Mouse (Mus musculus) ovary, adult 18-20 months (tissue): ENCODE measurements around the gene Gpr153.
"Not testable (repeated sequence)": the region's sequence is repeated elsewhere in the genome, so short reads cannot be mapped to it uniquely, and the experiment has no call there.

Experiments
- DNase-seq: peaks from one replicate; pipeline ENCODE4 v3.0.0; 2022; ENCODE audit warnings: low spot score, mixed read lengths

Gene Gpr153

DNA sequence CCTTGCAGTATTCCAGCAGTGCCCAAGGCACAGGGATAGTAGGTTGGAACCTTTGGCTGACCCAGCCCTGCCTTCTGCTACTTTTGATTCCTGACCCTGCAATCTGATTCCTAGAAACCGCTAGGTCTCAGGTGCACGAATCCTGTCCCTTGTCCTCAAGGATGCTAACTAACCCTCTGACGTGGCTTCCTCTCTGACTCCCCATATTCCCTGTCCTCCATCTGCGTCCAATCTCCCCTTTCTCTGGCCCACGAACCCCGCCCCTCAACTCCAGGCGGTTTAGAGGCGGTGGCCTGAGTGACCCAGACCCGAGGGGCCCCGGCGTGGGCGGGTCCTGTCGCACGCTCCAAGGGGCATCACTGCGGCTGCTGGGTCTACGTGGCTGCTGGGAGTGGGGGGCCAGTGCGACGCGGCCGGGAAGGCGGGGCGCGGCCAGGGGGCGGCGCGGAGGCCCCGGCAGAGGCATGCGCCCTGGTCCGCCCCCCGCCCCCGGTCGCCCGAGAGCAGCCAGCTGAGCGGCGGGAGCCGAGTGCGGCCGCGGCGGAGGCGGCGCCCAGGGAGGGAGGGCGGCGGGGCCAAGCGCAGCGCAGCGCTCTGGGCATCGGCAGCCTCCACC, at the start of gene Gpr153:
Gene Gpr153, plus strand, starts transcription at position 612 of the 616 bp plus-strand sequence.
- DNase-seq: no peak

DNA sequence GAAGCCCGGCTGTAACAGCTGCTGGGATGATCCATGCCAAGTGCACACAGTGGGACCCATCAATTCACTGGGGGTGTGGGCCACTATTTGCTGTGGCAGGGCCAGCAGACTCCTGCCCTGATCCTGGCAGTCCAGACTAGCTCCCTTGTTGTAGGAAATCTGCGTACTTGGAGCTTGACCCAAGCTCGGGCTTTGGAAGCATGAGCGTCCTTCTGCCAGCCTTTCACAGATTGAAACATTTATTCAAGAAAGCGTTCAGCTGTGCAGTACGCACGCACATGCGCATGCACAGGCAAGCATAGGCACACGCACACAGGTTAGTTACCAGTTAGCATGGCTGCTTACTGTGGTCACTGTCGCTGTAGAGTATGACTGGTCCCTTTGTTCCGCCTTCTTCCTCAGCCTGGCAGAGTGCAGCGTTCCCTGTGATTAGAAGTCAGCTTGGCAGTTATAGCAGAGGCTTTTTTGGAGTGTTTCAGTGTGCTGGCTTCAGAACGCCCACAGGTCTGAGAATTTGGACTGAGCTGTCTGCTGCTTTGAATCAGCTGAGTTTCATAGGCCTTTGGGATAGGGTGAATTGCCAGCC, 47.0 kb upstream of the Gpr153 start:
- DNase-seq: no peak

DNA sequence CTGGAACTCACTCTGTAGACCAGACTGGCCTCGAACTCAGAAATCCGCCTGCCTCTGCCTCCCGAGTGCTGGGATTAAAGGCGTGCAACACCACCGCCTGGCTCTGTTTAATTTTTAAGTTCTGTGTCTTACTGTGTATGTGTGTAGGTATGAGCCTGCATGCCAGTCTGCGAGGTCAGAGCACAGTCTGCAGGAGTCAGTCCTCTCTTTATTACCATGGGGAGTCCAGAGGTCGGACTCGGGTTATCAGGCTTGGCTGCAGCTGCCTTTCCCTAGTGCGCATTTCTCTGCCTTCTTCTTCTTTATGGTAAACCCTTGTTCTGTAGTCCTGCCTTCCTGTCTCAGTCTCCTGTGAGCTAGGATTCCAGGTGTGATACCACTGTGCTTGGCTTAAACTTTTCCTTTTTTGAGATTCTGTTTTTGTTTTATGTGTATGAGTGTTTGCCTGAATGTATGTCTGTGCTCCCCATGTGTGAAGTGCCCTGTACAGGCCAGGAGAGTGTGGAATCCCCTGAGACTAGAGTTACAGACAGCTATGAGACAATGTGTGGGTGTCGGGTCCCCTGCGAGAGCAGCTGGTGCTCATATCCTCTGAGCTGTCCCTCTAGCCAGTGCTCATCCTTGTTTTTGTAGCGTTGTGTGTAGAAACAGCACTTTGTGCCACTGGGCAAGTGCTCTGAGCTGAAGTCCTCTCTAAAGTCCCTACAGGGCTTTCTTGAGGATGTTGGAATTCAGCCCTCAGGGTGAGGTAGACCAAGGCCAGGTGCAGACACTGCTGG, 46.1 kb upstream of the Gpr153 start:
- no peak for DNase-seq

DNA sequence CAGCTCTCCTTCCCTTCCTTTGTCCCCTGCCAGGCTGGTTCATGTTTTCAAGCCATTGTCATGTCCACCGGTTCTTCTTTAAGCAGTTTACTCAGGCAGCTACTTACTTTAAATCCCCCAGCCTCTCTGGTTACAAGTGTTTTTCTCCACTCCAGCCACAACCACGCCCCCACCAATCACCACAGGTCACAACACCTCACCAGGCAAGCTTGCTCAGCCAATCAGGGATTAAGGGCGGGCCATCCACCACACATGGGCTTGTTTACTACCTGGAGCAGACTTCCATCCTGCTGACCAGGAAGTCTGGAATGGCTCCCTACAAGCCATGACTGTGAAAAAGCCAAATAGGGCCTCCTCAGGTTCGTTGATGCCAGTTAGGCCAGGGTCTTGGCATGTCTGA, 43.7 kb upstream of the Gpr153 start:
- DNase-seq: not testable (repeated sequence)

DNA sequence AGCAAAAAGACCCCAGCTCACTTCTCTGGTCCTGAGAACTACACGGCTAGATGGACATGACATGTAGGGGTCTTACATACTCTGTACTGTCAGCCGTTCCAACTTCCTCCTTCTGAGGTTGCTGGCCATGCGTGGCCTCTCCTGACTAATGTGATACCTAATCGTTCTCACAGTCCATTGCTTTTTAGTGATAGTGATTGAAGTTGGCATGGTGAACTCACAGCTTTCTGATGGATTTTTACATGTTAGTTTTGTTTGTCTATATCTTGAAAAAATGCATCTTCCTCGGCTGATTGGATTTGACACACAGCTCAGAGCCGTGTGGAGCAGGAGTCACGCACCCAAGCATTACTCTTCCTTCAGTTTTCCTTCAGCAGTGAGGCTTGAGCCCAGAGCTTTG, 42.7 kb upstream of the Gpr153 start:
- no peak for DNase-seq

DNA sequence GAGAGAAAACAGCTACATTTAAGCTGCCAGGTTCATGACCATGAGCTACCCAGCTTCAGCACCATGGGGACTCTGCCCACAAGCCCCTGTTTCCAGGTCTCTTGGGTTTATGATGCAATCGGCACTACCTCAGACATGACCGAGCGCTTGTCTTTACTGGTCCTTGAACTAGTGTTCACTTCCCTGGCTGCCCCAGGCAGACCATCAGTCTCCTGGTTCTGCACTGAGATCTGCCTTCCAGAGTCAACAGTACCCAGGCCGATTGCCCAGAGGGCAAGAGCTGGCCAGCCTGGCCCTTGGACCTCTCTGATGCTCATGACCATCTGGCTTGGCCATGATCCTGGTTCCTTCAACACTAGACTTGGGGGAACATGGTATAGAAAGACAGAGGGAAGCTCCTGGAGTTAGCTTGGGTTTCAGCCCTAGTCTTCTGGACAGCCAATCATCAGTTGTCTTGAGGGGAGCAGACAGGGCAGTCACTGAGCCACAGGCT, 41.6 kb upstream of the Gpr153 start:
- DNase-seq: no peak

DNA sequence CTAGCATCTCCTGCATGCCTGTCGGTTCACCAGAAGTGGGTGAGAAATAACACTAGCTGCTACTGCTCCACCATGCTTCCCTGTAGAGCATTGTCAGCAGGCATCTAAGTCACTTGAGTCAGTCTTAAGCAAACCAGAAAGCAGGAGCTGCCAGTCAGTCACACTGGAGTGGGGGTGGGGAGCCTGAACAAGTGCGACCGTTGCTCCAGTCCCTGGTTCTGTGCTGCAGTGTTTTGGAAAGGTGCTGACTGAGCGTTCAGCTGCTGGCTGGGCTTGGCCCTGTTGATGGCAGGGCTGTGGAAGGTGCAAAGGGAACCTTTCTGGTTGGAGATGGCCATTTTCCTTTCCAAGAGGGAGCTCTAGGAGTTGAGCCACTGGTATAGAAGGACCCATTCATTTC, 34.1 kb upstream of the Gpr153 start:
- DNase-seq: no peak

DNA sequence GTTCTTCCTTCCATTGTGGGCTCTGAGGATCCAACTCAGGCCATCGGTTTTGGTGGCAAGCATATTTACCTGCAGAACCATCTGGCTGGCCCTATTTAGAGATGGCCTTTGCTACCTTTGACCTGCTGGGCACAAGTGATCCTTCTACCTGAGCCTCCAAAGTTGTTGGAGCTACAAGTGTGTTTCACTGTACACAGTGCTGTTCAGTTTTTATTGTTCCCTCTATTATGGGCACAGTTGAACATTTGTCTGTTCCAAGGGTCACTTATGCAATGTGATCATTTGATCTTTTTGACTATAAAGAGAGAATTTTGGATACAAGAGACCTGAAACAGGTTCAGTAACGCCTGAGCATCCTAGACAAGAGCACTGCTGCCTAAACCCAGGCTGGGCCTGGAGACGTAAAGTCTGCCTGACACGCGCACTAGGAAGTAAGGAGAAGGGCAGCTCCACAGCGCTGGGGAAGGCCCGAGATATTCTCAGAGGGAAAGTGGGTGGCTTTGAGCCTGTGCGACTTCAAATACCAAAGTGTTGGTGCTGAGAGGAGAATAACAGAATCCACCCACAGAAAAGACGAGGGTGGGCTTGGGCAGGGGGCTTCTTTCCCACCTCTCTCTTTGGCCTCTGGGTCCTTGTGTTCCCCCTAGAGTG, 30.7 kb upstream of the Gpr153 start:
- DNase-seq: no peak

DNA sequence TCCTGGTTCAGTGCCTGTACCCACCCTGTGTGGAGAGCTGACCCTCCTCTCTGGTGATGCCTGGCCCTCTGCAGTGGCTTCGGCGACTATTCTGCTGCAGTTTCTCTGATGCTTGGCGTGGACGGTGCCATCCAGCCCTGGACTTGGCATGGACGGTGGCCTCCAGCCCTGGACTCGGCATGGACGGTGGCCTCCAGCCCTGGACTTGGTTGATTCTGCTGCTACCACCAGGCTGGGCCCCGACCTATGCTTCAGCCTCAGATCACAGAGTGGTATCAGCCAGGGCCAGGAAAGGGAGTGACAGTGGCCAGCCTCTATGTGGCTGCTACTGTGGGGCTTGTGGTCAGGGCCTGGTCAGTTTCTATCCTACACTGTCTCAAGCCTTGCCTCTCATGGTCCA, 30.1 kb upstream of the Gpr153 start:
- DNase-seq: no peak

DNA sequence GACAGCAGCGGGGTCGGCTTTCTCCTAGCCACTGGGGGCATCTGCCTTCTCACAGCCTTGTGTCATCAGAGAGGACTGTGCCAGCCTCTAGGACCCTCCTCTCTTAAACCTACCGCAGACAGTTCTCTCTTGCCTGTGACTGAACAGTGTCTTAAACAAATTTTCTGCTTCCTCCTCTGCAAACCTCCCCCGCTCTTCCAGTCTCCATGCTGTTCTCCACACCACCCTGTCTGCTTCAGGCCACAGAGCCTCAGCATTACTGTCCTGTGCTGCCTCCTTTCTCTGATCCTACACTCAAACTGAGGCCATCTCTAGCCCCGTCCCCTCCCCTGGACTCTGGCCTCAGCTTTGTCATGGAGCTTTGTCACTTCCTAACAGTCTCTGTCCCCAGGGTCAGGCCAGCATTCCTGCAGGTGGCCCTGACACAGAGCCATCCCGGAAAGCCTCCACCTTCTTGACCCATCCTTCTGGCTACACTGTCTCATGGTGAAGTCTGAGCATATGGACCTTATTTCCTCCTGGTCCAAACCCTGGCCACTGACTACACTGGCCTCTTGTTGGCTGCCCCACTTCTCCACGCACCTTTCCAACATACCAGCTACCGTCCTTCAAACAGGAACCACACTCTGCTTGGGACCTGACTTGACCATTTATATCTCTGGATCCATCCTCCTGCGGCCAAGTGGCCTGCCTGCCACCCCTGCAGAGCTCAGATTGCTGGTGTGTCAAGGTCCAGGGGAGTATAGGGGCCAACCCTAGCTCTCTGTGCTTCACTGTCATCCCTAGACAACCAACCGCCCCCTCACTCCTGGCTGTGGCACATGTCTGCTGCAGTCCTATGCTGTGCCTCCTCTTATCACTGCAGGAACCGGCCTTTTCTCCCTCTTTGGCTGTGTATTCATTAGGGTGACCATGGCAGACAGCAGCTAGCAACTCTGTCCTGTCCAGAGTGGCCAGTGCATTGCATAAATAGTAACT, 29.2 kb upstream of the Gpr153 start:
- DNase-seq: no peak

DNA sequence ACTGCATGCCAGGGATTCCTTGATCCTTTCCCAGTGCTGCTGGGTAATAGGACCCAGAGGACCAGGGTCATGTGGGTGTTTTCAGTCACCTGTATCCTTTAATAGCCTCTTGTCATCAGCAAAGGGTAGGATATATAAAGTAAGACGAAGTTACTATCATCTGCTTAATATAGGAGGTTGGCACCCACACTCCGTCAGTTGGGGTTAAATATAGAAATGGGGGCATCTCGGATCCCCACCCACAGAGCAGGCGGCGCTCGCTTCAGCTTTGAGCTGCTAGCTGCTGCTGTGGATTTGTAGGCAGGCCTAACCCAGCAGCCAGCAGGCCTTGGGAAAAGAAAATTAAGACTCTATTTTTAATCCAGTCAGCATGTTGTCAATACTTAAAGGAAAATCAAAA, 28.0 kb upstream of the Gpr153 start:
- DNase-seq: no peak

DNA sequence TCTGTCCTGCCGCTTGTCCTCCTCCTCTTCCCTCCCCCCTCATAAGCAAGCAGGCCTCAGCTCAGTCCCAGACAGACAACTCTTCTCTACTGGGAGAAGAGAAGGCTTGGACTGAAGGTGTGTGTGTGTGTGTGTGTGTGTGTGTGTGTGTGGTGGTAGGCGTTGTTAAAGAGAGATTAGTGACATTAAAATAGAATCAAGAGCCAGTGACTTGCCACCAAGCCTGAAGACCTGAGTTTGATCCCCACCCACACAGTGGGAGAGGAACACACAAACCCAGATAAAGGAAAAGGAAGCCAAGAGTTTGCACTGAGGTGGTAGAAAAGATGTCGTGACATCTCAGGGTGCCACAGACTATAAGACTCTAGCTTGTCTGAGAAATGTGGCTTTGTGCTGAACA, 26.8 kb upstream of the Gpr153 start:
- no peak for DNase-seq

DNA sequence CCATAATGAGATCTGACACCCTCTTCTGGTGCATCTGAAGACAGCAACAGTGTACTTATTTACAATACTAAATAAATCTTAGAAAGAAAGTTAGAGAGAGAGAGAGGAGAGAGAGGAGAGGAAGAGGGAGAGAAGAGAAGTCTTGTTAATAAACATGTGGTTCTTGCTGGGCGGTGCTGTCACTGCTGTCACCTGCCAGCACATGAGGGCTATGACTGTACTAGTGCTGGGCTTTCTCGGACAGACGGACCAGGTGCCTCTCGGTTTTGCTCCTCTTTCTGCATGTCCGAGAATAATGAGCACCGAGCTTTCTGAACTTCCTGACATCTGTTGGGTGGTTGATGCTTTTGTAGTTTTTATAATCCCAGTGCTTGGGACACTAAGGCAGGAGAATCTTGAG, 23.4 kb upstream of the Gpr153 start:
- DNase-seq: no peak

DNA sequence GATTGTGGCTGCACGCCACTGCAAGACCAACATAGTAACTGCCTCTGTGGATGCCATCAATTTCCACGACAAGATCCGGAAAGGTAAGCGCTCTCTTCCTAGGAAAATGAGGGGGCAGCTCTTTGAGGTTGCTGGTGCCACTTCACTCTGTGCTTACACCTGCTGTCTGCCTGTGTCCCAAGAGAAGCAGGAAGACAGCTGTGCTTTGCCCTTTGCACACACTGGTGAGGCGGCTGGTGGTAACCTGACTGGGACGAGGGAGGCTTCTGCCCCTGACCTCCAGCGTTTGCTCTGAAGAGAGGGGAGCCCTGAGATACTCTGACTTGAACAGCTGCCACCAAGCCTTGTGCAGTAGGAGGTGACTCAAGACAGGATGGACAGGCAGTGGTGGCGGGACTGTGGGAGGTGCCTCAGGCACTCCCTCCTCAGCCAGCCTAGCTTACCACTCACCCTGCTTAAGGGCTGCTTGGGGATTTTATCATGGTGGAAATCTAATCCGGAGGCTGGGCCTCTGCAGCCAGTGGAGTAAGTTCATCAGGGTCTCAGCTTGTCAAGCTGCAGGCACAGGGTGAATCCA, 20.8 kb upstream of the Gpr153 start:
- DNase-seq: no peak

DNA sequence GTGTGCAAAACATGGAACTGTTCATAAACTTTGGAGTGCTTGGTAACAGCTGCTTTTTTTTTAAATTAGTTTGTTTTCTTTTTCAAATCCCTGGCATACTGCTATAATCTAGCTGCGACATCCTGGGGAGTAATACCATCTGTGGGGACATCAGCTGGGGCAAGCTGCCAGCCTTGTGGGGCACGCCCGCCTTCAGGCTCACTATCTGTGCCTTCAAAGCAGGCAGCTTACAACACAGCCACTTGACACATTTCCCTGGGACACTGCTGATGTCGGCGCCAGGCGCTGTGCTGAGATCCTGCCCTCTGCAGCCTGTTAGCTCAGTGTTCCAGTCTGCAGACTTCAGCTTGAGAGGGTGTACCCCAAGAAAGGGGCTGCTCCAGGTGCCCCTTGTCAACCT, 17.0 kb upstream of the Gpr153 start:
- DNase-seq: no peak

DNA sequence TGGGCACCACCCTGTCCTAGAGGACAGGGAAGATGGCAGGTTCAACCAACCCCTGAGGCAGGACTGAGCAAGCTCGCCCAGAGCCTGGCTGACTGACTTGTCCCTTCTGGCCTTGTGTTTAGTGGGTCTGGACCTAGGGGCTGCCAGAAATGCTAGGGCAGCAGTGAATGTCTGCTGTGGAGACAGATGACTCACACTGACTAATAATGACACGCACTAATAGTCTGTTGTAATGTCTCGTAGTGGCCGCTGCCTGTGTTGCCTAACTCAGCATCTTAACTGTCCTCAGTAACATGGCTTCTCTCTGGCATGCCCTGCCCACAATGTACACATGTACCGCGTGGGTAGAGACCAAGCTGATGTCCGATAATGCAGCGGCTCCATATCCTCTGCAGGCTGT, 13.6 kb upstream of the Gpr153 start:
- no peak for DNase-seq

DNA sequence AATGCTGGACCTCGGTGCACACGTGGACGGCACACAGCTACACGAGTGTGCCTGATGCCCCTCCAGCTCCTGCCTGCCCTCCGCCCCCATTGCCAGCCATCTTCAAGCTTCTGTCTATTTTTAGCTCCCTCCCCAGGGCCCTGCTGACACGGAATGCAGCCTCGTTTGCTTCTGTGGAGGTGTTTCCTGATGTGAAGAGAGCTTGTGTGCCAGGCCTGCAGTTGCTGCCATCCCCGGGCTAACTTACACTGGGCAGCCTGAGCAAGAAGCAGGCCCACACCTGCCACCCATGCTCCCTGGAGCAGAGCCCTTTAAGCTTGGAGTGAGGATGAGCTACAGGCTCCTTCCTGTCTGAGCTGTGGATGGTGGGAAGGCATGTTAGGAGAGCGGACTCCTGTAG, 11.8 kb upstream of the Gpr153 start:
- no peak for DNase-seq

DNA sequence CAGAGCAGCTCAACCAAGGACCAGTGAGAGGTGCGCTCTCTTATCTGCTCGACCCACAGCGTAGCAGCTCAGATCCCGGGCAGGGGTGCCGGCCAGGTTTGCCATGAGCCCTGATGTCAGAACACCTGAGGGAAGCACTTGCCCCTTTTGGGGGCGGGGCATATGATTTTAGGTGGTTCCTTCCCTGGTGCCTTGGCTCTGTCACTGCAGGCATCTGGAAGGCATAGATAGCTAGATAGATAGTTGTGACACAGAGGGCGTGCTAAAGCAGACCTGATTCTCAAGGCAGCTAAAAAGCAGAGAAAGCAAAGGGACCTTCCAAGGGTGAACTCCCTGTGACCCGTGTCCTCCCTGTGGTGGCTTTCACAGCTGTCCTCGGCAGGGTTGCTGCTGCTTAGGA, 10.9 kb upstream of the Gpr153 start:
- DNase-seq: no peak

DNA sequence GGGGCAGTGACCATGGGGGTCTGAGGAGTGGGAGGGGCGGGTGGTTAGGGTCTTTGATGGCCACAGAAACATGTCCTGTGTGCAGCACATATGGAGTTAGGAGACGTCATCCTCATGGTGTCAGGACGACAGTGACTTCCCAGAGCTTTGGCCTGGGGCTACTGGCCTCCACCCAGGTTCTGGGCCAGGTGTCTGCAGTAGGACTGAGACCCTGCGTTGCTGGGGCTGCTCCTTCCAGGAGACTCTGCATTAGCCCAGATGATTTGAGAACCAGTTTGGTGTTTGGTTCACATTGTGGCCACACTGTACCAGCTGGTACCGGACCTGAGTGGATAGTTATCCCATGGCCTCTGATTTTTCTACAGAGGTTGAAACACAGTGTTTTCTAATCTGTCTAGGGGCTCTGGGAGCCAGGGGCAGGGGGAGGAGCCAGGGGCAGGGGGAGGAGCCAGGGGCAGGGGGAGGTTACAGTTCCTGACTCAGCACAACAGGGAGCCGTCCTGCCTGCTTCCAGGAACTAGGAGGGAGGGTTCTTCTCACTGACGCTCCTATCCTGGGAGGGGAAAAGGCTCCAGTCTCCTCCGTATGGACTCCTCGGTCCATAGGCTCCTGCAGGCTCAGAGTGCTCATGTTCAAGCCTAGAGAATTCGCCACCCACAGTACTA, 10.4 kb upstream of the Gpr153 start:
- no peak for DNase-seq

DNA sequence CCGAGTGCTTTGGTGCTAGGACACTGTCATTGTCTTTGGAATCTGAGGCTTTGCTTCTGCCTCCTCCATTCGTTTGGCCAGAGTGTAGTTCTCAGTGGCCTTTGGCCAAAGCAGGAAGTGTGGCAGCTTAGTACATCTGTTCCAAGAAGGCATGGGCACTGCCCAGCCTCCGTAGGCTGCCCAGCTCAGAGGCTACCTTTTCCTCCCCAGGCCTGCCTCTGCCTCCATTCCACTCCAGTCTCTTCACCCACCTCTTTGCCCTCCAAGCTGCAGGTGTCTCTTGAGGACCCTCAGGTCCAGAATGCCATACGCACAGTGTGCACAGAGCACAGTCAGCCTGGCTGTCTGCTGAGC, 9.9 kb upstream of the Gpr153 start:
- DNase-seq: no peak
